Mouse (Mus musculus) lung, embryonic 15.5 days (tissue): ENCODE data around the gene Tmem220. TPM values are rescaled to one million over a fixed set of nuclear protein-coding genes. Genes with fewer than 3 reads are reported as not detected.

Source experiments
- ATAC-seq: fragments of 200-750 bp; cut with Nextera tagmentation; 2 replicates; pipeline ENCODE4 v1.8.0; 2017; ENCODE audit warnings: moderate number of reproducible peaks, borderline replicate concordance; ENCODE audit not compliant: low FRiP score, low TSS enrichment; ENCODE audit errors: extremely low read depth
- H3K27ac ChIP-seq: fragments of 300-500 bp; sonication (generic); 2 replicates; pipeline ENCODE4 v1.5.1; 2015; ENCODE audit warnings: moderate library complexity, mild to moderate bottlenecking, inconsistent platforms
- H3K27me3 ChIP-seq: fragments of 300-500 bp; sonication (generic); 2 replicates; pipeline ENCODE4 v1.6.1; 2015; ENCODE audit warnings: inconsistent platforms
- H3K36me3 ChIP-seq: fragments of 300-500 bp; sonication (generic); 2 replicates; pipeline ENCODE4 v1.6.1; 2015; ENCODE audit warnings: inconsistent platforms
- H3K4me1 ChIP-seq: fragments of 300-500 bp; sonication (generic); 2 replicates; pipeline ENCODE4 v1.6.1; 2015; ENCODE audit warnings: inconsistent platforms
- H3K4me2 ChIP-seq: fragments of 300-500 bp; sonication (generic); 2 replicates; pipeline ENCODE4 v1.6.1; 2015; ENCODE audit warnings: inconsistent platforms, mild to moderate bottlenecking, moderate library complexity
- H3K4me3 ChIP-seq: fragments of 300-500 bp; sonication (generic); 2 replicates; pipeline ENCODE4 v1.5.1; 2015; ENCODE audit warnings: mild to moderate bottlenecking, inconsistent platforms
- H3K9ac ChIP-seq: fragments of 300-500 bp; sonication (generic); 2 replicates; pipeline ENCODE4 v1.6.1; 2015; ENCODE audit warnings: inconsistent platforms
- H3K9me3 ChIP-seq: fragments of 300-500 bp; sonication (generic); 2 replicates; pipeline ENCODE4 v1.6.1; 2016; ENCODE audit warnings: inconsistent platforms
- WGBS: fragments of 180-500 bp; shearing (Covaris S2); methylation state at CpG from one replicate; pipeline ENCODE4 v1.1.7; 2015; 5-methylcytosine and 5-hydroxymethylcytosine counted together
- polyA plus RNA-seq: library from polyadenylated mRNA; unstranded; fragments of >200 nt; fragmentation: Nextera tagmentation; extraction: Ambion mirVana; gene quantifications from 2 replicates; pipeline ENCODE4 v1.2.1, GENCODE M21; 2015

Tmem220 gene
- 1.8 and 2.2 TPM in 2 replicates for polyA plus RNA-seq

GRCm38 (mm10) chr11:67024867-67025477 lies at the start of gene Tmem220:
Gene Tmem220 (plus strand): TSS chr11:67025154.
- Histone ChIP-seq H3K4me3 (peak within 1 kb of the TSS; percentile 49), H3K4me1 (0 out of 2 replicates have a peak, but pooled peaks cover 4% of the 10 kb centered on the region), H3K4me2 (peak within 1 kb of the TSS; percentile 63), H3K27ac (no peak within 1 kb of the TSS), H3K9me3 (no peaks in the 10 kb centered on the region), H3K36me3 (no peaks in the 10 kb centered on the region), H3K9ac (peak within 1 kb of the TSS; percentile 55), H3K27me3 (no peaks in the 10 kb centered on the region)
- ATAC-seq: peak; percentile 99
- WGBS: 1% methylated on average over 35 of the region's 35 CpGs

- H3K36me3 ChIP-seq: no peaks in the 10 kb centered on the region
- H3K27me3 ChIP-seq: no peaks in the 10 kb centered on the region
- H3K4me2 ChIP-seq: no peak overlapping the region
- no peaks in the 10 kb centered on the region for H3K9me3 ChIP-seq
- H3K9ac ChIP-seq: no peak overlapping the region
- ATAC-seq: no peak
- H3K4me1 ChIP-seq: no peaks in the 10 kb centered on the region
- H3K4me3 ChIP-seq: no peak overlapping the region
- H3K27ac ChIP-seq: no peak overlapping the region
- WGBS: 68% methylated on average over 7 of the region's 7 CpGs
Observed at GRCm38 (mm10) chr11:66975606-66976330, 49.2 kb upstream of the Tmem220 start.

DNA sequence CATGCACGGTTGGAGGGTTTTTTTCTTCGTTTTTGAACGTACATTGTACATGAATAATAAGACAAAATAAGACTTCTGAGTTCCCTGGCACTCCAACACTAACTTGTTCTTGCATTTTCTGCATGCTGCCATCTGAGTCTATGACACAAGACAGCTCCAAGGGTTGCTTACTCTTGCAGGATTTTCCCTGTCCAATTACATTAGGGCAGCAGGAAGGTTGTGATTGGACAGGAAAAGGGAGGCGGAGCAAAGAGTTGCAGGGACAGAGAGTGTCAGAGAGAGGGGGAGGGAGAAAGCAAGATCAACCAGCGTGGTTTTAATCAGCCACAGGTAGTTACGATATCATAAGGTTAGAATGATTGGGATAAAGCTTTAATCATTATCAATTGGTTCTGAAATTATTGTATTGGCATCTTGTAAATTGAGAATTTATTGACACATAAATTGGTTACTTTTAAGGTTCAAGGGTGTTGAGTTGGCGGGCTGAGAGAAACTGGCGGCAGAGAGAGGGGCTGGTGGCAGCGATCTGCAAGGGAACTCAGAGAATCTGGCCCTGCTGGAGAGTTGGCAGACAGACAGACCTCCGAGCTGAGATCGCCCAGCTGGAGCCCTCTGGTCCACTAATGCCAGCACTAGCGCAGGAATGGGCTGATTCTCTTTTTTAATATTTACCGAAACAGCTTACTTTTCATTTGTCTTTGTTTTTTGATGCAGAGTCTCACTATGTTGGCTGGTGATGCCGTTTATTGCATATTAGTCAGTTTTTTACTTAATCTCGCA lies 43.4 kb upstream of the Tmem220 start:
- Histone ChIP-seq H3K9ac (no peak overlapping the region), H3K36me3 (no peaks in the 10 kb centered on the region), H3K27me3 (no peaks in the 10 kb centered on the region), H3K9me3 (no peaks in the 10 kb centered on the region), H3K4me3 (no peak overlapping the region), H3K27ac (no peak overlapping the region; the same call in 1 of the 2 replicates), H3K4me2 (no peak overlapping the region), H3K4me1 (peaks cover 23% of the 10 kb centered on the region)
- ATAC-seq: 0 out of 2 replicates have a peak, but pooled peaks have one; percentile 13
- WGBS: 64% methylated on average over 15 of the region's 15 CpGs

- Histone ChIP-seq H3K27ac (no peak overlapping the region), H3K9ac (no peak overlapping the region), H3K4me1 (peaks cover 23% of the 10 kb centered on the region), H3K4me3 (no peak overlapping the region), H3K9me3 (no peaks in the 10 kb centered on the region), H3K4me2 (no peak overlapping the region), H3K27me3 (no peaks in the 10 kb centered on the region), H3K36me3 (no peaks in the 10 kb centered on the region)
- WGBS: 37% methylated on average over 6 of the region's 6 CpGs
- no peak for ATAC-seq
Observed at GRCm38 (mm10) chr11:66982794-66983193, 42.2 kb upstream of the Tmem220 start.

DNA sequence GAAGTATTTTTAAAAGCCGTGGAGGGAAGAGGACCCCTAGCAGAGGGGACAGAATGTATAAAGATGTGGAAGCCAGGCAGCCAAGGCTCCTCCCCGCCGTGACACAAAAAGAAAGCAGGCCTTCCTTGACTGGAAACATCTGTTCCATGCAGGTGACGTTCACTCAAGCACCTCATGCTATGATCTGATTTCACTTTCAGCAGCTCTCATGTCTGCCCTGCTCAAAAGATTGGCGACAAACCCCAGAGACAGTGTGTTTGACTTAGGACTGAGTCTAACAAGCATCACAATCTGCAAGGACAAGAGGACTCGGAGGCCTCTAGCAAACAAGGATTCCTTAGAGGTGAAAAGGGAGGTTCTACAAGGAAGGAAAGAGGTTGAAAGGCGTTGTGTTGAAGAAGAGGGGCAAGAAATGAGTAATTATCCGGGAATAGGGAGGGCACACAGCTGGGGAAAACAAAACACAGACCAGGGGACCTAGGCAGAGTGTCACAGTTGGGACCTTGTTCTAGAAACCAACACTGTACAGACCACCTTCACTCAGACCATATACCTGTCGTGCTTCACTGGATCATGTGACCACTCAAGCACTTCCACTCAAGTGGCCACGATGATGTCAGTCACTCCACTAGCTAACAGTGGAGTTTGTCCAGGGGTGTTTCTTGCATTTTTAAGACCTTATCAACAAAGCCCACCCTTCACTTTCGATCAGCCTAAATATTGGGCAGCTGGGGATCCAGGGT lies 41.4 kb upstream of the Tmem220 start:
- Histone ChIP-seq H3K27me3 (no peaks in the 10 kb centered on the region), H3K27ac (peak overlapping the region; percentile 69), H3K4me3 (no peak overlapping the region), H3K4me2 (peak overlapping the region; percentile 69), H3K9me3 (no peaks in the 10 kb centered on the region), H3K36me3 (no peaks in the 10 kb centered on the region), H3K4me1 (peaks cover 23% of the 10 kb centered on the region), H3K9ac (no peak overlapping the region)
- WGBS: 34% methylated on average over 11 of the region's 11 CpGs
- ATAC-seq: 0 out of 2 replicates have a peak, but pooled peaks have one; percentile 21

DNA sequence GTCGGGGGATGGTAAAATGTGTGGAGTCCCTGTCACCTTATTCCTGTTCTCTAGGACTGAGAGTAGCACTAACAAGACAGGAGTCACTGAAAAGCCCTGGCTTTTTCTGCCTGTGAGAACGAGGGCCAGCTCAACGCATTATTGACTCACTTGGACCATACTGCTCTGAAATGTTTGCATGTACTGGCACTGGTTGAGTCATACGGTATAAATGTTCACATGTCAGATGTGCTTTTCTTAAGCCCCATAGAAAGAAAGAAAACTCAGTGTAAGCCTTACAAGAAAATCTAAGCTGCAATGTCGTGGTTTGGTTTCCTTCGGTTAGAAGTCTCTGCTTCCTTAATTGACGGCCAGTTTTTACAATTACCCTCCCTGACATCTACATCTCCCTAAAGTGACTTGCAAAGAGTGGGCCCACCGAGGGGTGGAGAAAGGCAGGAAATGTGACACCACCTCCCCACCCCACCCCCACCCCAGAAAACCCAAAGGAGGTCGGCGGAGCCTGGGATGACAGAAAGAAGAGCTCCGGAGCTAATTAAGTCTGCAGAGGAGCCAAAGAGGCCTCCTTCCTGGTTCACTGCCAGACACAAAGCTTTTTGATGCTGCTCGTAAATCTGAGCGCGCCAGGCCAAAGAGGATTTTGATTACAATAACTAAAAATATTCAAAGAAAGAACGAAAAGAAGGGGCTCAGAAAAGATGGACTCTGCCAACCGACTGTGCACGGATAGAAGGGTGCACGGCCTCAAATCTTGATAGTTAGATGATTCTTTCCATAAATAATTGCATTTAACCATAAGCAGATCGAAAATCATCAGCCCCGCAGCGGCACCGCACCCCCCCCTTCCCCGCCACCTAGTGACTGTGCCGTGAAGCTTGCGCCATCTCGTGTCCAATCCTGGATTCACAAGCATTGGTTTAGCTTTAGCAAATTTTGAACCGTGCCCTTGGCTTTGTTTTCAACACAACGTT lies 40.5 kb upstream of the Tmem220 start:
- Histone ChIP-seq H3K9ac (peak overlapping the region; percentile 25; the same call in 1 of the 2 replicates), H3K27me3 (no peaks in the 10 kb centered on the region), H3K4me3 (peak overlapping the region; percentile 43), H3K4me1 (peaks cover 23% of the 10 kb centered on the region), H3K36me3 (no peaks in the 10 kb centered on the region), H3K27ac (peak overlapping the region; percentile 69), H3K4me2 (peak overlapping the region; percentile 69), H3K9me3 (no peaks in the 10 kb centered on the region)
- 4% methylated on average over 28 of the region's 28 CpGs for WGBS
- peak; percentile 62; the same call in 1 of the 2 replicates for ATAC-seq

DNA sequence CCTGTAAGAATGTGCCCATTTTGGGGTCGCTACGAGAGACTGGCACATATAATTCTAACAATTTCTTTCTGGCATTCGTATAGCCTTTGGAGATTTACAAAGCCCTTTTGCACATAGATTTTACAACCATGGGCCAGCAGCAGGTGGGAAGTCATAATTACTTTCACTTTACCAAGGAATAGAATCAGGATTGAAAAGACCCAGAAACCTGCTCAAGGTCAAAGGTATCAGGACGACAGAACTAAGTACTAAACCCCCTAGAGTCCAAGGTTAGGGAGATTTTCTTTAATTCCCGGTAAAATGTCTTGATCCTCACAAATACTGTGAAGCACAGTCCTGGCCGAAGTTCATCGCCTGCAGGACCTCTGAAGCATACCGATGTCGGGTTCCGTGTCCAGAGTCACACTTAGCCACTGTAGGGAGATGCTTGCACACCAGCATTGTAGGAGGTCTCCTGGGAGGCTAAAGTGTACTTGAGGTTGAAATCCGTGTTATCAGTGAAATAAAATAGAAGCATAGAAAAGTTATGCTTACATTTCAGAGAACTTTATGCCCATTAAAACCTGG lies 39.7 kb upstream of the Tmem220 start:
- Histone ChIP-seq H3K4me3 (peak overlapping the region; percentile 43), H3K4me2 (peak overlapping the region; percentile 69), H3K9ac (peak overlapping the region; percentile 25; the same call in 1 of the 2 replicates), H3K4me1 (peaks cover 23% of the 10 kb centered on the region), H3K9me3 (no peaks in the 10 kb centered on the region), H3K27ac (peak overlapping the region; percentile 69), H3K27me3 (no peaks in the 10 kb centered on the region), H3K36me3 (no peaks in the 10 kb centered on the region)
- no peak for ATAC-seq
- WGBS: 26% methylated on average over 11 of the region's 11 CpGs

DNA sequence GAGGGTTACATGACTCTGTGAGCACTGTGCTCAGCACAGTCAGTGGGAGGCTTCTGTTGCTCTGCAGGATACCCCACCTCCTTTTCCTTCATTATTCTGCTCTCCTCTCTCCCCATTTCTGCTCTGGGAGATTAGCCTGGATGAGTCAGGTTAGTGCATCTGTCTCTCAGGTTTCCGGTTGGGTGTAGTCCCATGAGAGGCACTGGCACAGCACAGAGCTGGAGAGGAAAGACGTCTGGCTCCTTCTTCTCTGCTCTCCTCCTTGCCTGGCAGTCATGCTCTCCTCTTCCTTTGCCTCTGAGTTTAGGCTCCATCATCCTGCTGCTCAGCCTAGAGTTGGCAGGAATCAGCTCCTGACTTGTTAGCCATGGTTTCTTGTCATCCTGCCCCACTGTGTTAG lies 32.8 kb upstream of the Tmem220 start:
- H3K4me2 ChIP-seq: no peak overlapping the region
- no peaks in the 10 kb centered on the region for H3K27me3 ChIP-seq
- no peak for ATAC-seq
- no peak overlapping the region for H3K27ac ChIP-seq
- no peaks in the 10 kb centered on the region for H3K9me3 ChIP-seq
- H3K4me3 ChIP-seq: no peak overlapping the region
- no peak overlapping the region for H3K9ac ChIP-seq
- H3K4me1 ChIP-seq: peaks cover 5% of the 10 kb centered on the region; the same call in 1 of the 2 replicates
- WGBS: 73% methylated on average over 2 of the region's 2 CpGs
- no peaks in the 10 kb centered on the region for H3K36me3 ChIP-seq

GRCm38 (mm10) chr11:66993674-66994073 lies 31.3 kb upstream of the Tmem220 start:
- H3K9ac ChIP-seq: no peak overlapping the region
- no peak overlapping the region for H3K27ac ChIP-seq
- no peaks in the 10 kb centered on the region for H3K36me3 ChIP-seq
- no peak overlapping the region for H3K4me3 ChIP-seq
- H3K9me3 ChIP-seq: no peaks in the 10 kb centered on the region
- 9% methylated on average over 1 of the region's 1 CpGs for WGBS
- no peaks in the 10 kb centered on the region for H3K27me3 ChIP-seq
- H3K4me2 ChIP-seq: no peak overlapping the region
- peaks cover 18% of the 10 kb centered on the region for H3K4me1 ChIP-seq
- ATAC-seq: no peak

- no peak for ATAC-seq
- Histone ChIP-seq H3K4me1 (peaks cover 22% of the 10 kb centered on the region), H3K4me2 (no peak overlapping the region), H3K27me3 (no peaks in the 10 kb centered on the region), H3K36me3 (no peaks in the 10 kb centered on the region), H3K9ac (no peak overlapping the region), H3K9me3 (no peaks in the 10 kb centered on the region), H3K4me3 (no peak overlapping the region), H3K27ac (no peak overlapping the region)
- 68% methylated on average over 4 of the region's 4 CpGs for WGBS
Observed at GRCm38 (mm10) chr11:66996446-66996845, 28.5 kb upstream of the Tmem220 start.
